Mouse (Mus musculus): ENCODE measurements around the gene Orc3. TPM values are rescaled to one million over a fixed set of nuclear protein-coding genes. Genes with fewer than 3 reads are reported as not detected.

Orc3 gene
- polyA plus RNA-seq, 1 experiment from 2014 or later = 105 TPM

DNA sequence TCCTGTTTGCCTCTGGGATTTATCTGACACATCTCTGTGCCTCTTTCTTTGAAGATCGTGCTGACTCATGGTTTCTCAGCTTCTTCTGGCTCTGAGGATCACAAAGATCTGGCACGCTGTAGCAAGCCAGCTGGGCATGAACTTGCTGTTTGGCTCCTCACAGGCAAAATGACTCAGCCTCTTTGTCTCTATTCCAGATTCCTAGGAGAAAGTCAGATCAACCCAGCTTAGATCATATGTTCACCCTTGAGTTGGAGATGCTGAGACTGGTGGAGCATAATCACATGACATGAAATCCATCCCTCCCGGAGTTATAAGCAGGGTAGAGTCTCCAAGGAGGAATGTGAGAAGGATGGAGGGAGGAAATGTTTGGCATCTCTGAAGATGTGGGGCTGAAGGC is 91.9 kb downstream of the Orc3 start:
- H3K9ac ChIP-seq (replicated peaks; ENCODE audit: low read depth, low read length) = no peak overlapping the region
- no peak overlapping the region for H3K4me2 ChIP-seq (replicated peaks; ENCODE audit: low read depth, low read length)
- H3K4me3 ChIP-seq (ENCODE audit: low read depth, low read length) = no peak overlapping the region
- no peaks in the 10 kb centered on the region for H3K27me3 ChIP-seq (ENCODE audit: control insufficient read depth, insufficient read depth, low read length)
- H3K4me1 ChIP-seq (ENCODE audit: control insufficient read depth, insufficient read depth, low read length) = no peaks in the 10 kb centered on the region
- no peaks in the 10 kb centered on the region for H3K36me3 ChIP-seq (ENCODE audit: control insufficient read depth, insufficient read depth, low read length)
- no peaks in the 10 kb centered on the region for H3K9me3 ChIP-seq (ENCODE audit: control insufficient read depth, low read depth, low read length)
- ATAC-seq (ENCODE audit: insufficient number of reproducible peaks, insufficient read depth, low FRiP score, low read depth) = no peak
- H3K27ac ChIP-seq (ENCODE audit: low read length) = no peak overlapping the region
- WGBS = 69% methylated on average over 3 of the region's 3 CpGs

Other genes starting within 250 kb of the Orc3 start
- gene Akirin2, start 64.0 kb downstream of the Orc3 start, polyA plus RNA-seq (2014; fragmentation: Nextera tagmentation; extraction: Ambion mirVana) = 42.8 and 44.9 TPM in 2 replicates
- 67.5 and 68.1 TPM in 2 replicates for gene Rars2, start within 50 bp of the Orc3 start, polyA plus RNA-seq (2014; fragmentation: Nextera tagmentation; extraction: Ambion mirVana)
- 70.0 and 74.1 TPM in 2 replicates for gene Slc35a1, start 72.5 kb upstream of the Orc3 start, polyA plus RNA-seq (2014; fragmentation: Nextera tagmentation; extraction: Ambion mirVana)
- gene Cfap206, start 115.3 kb upstream of the Orc3 start, polyA plus RNA-seq (2014; fragmentation: Nextera tagmentation; extraction: Ambion mirVana) = 0.67 and 0.75 TPM in 2 replicates
- not detected in 2 replicates for gene Gm136, start 141.3 kb upstream of the Orc3 start, polyA plus RNA-seq (2014; fragmentation: Nextera tagmentation; extraction: Ambion mirVana)
- gene Smim8, start 163.5 kb upstream of the Orc3 start, polyA plus RNA-seq (2014; fragmentation: Nextera tagmentation; extraction: Ambion mirVana) = 48.1 and 53.1 TPM in 2 replicates